Mouse (Mus musculus) limb, embryonic 14.5 days (tissue): ENCODE measurements at regions not wholly inside any gene's neighbourhood (a gene's known extent, or its start where the extent isn't known, plus 50 kb on each side); places are given as distances from the start of the nearest gene placed in this dataset.

Experiments
- ATAC-seq: fragments of 200-750 bp; cut with Nextera tagmentation; 2 replicates; pipeline ENCODE4 v1.8.0; 2017; ENCODE audit warnings: low read depth, moderate number of reproducible peaks, moderate TSS enrichment; ENCODE audit not compliant: low FRiP score
- DNase-seq: peaks from one replicate; pipeline ENCODE4 v3.0.0-alpha.2; 2015; ENCODE audit warnings: low spot score
- H3K27ac ChIP-seq: fragments of 300-500 bp; sonication (generic); replicated peaks from 2 replicates; pipeline ENCODE4 v1.5.1; 2014; ENCODE audit warnings: low read depth, mild to moderate bottlenecking, low read length, moderate library complexity, mixed read lengths
- H3K27me3 ChIP-seq: fragments of 300-500 bp; sonication (generic); 2 replicates; pipeline ENCODE4 v1.6.1; 2014; ENCODE audit warnings: low read length, mixed read lengths; ENCODE audit not compliant: control insufficient read depth, insufficient read depth
- H3K36me3 ChIP-seq: fragments of 300-500 bp; sonication (generic); 2 replicates; pipeline ENCODE4 v1.6.1; 2014; ENCODE audit warnings: mild to moderate bottlenecking, low read length, moderate library complexity, mixed read lengths; ENCODE audit not compliant: control insufficient read depth, insufficient read depth
- H3K4me1 ChIP-seq: fragments of 300-500 bp; sonication (generic); 2 replicates; pipeline ENCODE4 v1.6.1; 2014; ENCODE audit warnings: antibody characterized with exemption, low read length, mixed read lengths; ENCODE audit not compliant: control insufficient read depth, insufficient read depth
- H3K4me2 ChIP-seq: fragments of 300-500 bp; sonication (generic); replicated peaks from 2 replicates; pipeline ENCODE4 v1.6.1; 2014; ENCODE audit warnings: low read depth, mild to moderate bottlenecking, low read length, moderate library complexity; ENCODE audit not compliant: severe bottlenecking
- H3K4me3 ChIP-seq: fragments of 300-500 bp; sonication (generic); replicated peaks from 2 replicates; pipeline ENCODE4 v1.5.1; 2014; ENCODE audit warnings: low read length
- H3K9ac ChIP-seq: fragments of 300-500 bp; sonication (generic); 2 replicates; pipeline ENCODE4 v1.6.1; 2014; ENCODE audit warnings: mild to moderate bottlenecking, low read depth, low read length, moderate library complexity; ENCODE audit not compliant: severe bottlenecking
- H3K9me3 ChIP-seq: fragments of 300-500 bp; sonication (generic); 2 replicates; pipeline ENCODE4 v1.6.1; 2016; ENCODE audit warnings: low read length; ENCODE audit not compliant: control insufficient read depth
- POLR2A ChIP-seq: fragments of 200-500 bp; IDR thresholded peaks from 2 replicates; pipeline ENCODE4 v1.8.0; 2012; ENCODE audit warnings: inconsistent platforms, mild to moderate bottlenecking, moderate library complexity, borderline replicate concordance; ENCODE audit not compliant: insufficient read depth, insufficient read length; ENCODE audit errors: extremely low read depth
- whole genome bisulfite sequencing: fragments of 180-500 bp; shearing (Covaris S2); extraction: QIAGEN DNeasy Blood & Tissue Kit; methylation state at CpG from one replicate; pipeline ENCODE4 v1.1.7; 2014; 5-methylcytosine and 5-hydroxymethylcytosine counted together

GRCm38 (mm10) chr13:19921084-19921827 lies 97.2 kb upstream of the Gpr141 start:
- Histone ChIP-seq H3K27me3 (no peaks in the 10 kb centered on the region), H3K4me1 (no peaks in the 10 kb centered on the region), H3K36me3 (no peaks in the 10 kb centered on the region), H3K27ac (no peak overlapping the region), H3K4me3 (no peak overlapping the region), H3K4me2 (no peak overlapping the region), H3K9ac (no peak overlapping the region), H3K9me3 (no peaks in the 10 kb centered on the region)
- DNase-seq (no peak), ATAC-seq (peak; percentile 30; the same call in 1 of the 2 replicates)
- TF ChIP-seq POLR2A = no peak
- 68% methylated on average over 1 of the region's 1 CpGs for WGBS

DNA sequence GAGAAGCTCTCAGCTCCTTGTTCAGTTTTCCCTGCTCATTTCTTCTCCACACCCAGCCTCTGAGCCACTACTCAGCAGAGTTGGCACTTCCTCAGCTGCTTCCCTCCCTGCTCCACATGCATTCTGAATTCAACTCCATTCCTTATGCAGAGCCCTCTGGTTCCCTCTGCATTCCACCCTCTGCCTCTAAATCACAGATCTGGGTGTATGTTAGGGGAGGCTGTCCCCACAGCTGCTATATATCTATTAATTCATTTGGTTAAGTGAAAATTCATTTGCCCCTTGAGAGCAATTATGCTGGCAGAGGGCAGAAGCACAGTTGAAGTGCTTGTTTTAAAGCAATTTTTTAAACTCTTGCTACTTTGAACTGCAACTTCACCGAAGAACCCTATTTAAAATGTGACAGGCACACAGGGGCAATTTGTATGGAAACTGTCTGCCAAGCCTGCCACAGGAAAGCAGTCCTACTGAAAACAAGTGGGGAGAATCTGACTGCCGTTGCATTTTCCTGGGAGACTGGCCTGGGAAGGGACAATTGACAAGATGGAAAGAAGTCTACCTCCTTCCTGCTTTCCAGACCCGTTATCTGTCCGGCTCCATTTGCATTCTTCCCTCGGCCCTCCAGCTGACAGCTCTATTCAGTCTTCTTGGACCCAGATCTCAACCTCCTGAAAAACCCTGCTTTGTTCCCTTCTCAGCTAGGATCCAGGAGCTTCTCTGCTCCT lies 88.0 kb upstream of the Gpr141 start:
- DNase-seq (no peak), ATAC-seq (no peak)
- Histone ChIP-seq H3K4me3 (no peak overlapping the region), H3K27me3 (no peaks in the 10 kb centered on the region), H3K9ac (no peak overlapping the region), H3K4me2 (no peak overlapping the region), H3K36me3 (no peaks in the 10 kb centered on the region), H3K27ac (no peak overlapping the region), H3K4me1 (no peaks in the 10 kb centered on the region), H3K9me3 (no peaks in the 10 kb centered on the region)
- 50% methylated on average over 5 of the region's 5 CpGs for WGBS
- TF ChIP-seq POLR2A = no peak

GRCm38 (mm10) chr13:19902786-19903185 lies 78.7 kb upstream of the Gpr141 start:
- ATAC-seq (no peak), DNase-seq (no peak)
- no peak overlapping the region for H3K9ac ChIP-seq
- no peaks in the 10 kb centered on the region for H3K9me3 ChIP-seq
- no peaks in the 10 kb centered on the region for H3K36me3 ChIP-seq
- no peak overlapping the region for H3K27ac ChIP-seq
- no peak overlapping the region for H3K4me3 ChIP-seq
- TF ChIP-seq POLR2A = no peak
- H3K4me2 ChIP-seq = no peak overlapping the region
- H3K27me3 ChIP-seq = no peaks in the 10 kb centered on the region
- 78% methylated on average over 4 of the region's 4 CpGs for WGBS
- no peaks in the 10 kb centered on the region for H3K4me1 ChIP-seq

GRCm38 (mm10) chr13:19897191-19897590 lies 73.1 kb upstream of the Gpr141 start:
- H3K4me1 ChIP-seq = no peaks in the 10 kb centered on the region
- H3K4me2 ChIP-seq = no peak overlapping the region
- 65% methylated on average over 1 of the region's 1 CpGs for WGBS
- H3K4me3 ChIP-seq = no peak overlapping the region
- H3K9me3 ChIP-seq = no peaks in the 10 kb centered on the region
- ATAC-seq = no peak
- no peak for DNase-seq
- TF ChIP-seq POLR2A = no peak
- no peaks in the 10 kb centered on the region for H3K36me3 ChIP-seq
- no peaks in the 10 kb centered on the region for H3K27me3 ChIP-seq
- no peak overlapping the region for H3K27ac ChIP-seq
- H3K9ac ChIP-seq = no peak overlapping the region

GRCm38 (mm10) chr13:19888983-19889773 lies 65.1 kb upstream of the Gpr141 start:
- 85% methylated on average over 11 of the region's 11 CpGs for WGBS
- H3K27me3 ChIP-seq = no peaks in the 10 kb centered on the region
- no peaks in the 10 kb centered on the region for H3K36me3 ChIP-seq
- H3K27ac ChIP-seq = no peak overlapping the region
- H3K4me1 ChIP-seq = no peaks in the 10 kb centered on the region
- no peak for TF ChIP-seq POLR2A
- DNase-seq = no peak
- no peak overlapping the region for H3K4me3 ChIP-seq
- ATAC-seq = no peak
- H3K9ac ChIP-seq = no peak overlapping the region
- no peaks in the 10 kb centered on the region for H3K9me3 ChIP-seq
- no peak overlapping the region for H3K4me2 ChIP-seq
